Mouse (Mus musculus) lung, embryonic 15.5 days (tissue): ENCODE measurements around the gene Tor3a. TPM values are rescaled to one million over a fixed set of nuclear protein-coding genes. Genes with fewer than 3 reads are reported as not detected.
"Not testable (repeated sequence)": the region's sequence is repeated elsewhere in the genome, so short reads cannot be mapped to it uniquely, and the experiment has no call there.

Experiments
- ATAC-seq: fragments of 200-750 bp; cut with Nextera tagmentation; 2 replicates; pipeline ENCODE4 v1.8.0; 2017; ENCODE audit warnings: moderate number of reproducible peaks, borderline replicate concordance; ENCODE audit not compliant: low FRiP score, low TSS enrichment; ENCODE audit errors: extremely low read depth
- H3K27ac ChIP-seq: fragments of 300-500 bp; sonication (generic); 2 replicates; pipeline ENCODE4 v1.5.1; 2015; ENCODE audit warnings: moderate library complexity, mild to moderate bottlenecking, inconsistent platforms
- H3K27me3 ChIP-seq: fragments of 300-500 bp; sonication (generic); 2 replicates; pipeline ENCODE4 v1.6.1; 2015; ENCODE audit warnings: inconsistent platforms
- H3K36me3 ChIP-seq: fragments of 300-500 bp; sonication (generic); 2 replicates; pipeline ENCODE4 v1.6.1; 2015; ENCODE audit warnings: inconsistent platforms
- H3K4me1 ChIP-seq: fragments of 300-500 bp; sonication (generic); 2 replicates; pipeline ENCODE4 v1.6.1; 2015; ENCODE audit warnings: inconsistent platforms
- H3K4me2 ChIP-seq: fragments of 300-500 bp; sonication (generic); 2 replicates; pipeline ENCODE4 v1.6.1; 2015; ENCODE audit warnings: inconsistent platforms, mild to moderate bottlenecking, moderate library complexity
- H3K4me3 ChIP-seq: fragments of 300-500 bp; sonication (generic); 2 replicates; pipeline ENCODE4 v1.5.1; 2015; ENCODE audit warnings: mild to moderate bottlenecking, inconsistent platforms
- H3K9ac ChIP-seq: fragments of 300-500 bp; sonication (generic); 2 replicates; pipeline ENCODE4 v1.6.1; 2015; ENCODE audit warnings: inconsistent platforms
- H3K9me3 ChIP-seq: fragments of 300-500 bp; sonication (generic); 2 replicates; pipeline ENCODE4 v1.6.1; 2016; ENCODE audit warnings: inconsistent platforms
- WGBS: fragments of 180-500 bp; shearing (Covaris S2); methylation state at CpG from one replicate; pipeline ENCODE4 v1.1.7; 2015; 5-methylcytosine and 5-hydroxymethylcytosine counted together
- polyA plus RNA-seq: library from polyadenylated mRNA; unstranded; fragments of >200 nt; fragmentation: Nextera tagmentation; extraction: Ambion mirVana; gene quantifications from 2 replicates; pipeline ENCODE4 v1.2.1, GENCODE M21; 2015

Gene Tor3a
- polyA plus RNA-seq, 1 experiment from 2014 or later = 12.3 TPM

DNA sequence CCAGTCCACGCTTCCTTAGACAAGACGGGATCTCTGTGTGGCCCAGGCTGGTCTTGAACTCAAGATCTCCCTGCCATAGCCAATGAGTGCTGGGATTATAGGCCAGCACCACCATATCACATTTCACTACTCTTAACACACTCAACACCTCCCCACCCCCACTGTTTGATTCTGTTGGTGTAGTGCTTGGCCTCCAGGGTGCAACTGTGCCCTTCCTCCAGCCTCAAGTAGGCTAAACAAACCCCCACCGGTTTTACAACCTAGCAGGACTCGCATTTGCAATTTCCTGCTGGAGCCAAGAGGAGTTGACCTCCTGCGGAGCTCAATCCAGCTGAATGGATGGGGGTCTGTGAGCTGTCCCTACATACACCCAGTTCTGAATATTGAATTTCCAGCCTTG is 5.6 kb downstream of the Tor3a start:
- H3K9me3 ChIP-seq = no peaks in the 10 kb centered on the region
- H3K27me3 ChIP-seq = no peaks in the 10 kb centered on the region
- no peak overlapping the region for H3K9ac ChIP-seq
- no peak for ATAC-seq
- no peak overlapping the region for H3K4me3 ChIP-seq
- H3K4me2 ChIP-seq = no peak overlapping the region
- no peaks in the 10 kb centered on the region for H3K36me3 ChIP-seq
- H3K27ac ChIP-seq = no peak overlapping the region
- H3K4me1 ChIP-seq = peaks cover 28% of the 10 kb centered on the region
- WGBS = 25% methylated on average over 5 of the region's 5 CpGs

DNA sequence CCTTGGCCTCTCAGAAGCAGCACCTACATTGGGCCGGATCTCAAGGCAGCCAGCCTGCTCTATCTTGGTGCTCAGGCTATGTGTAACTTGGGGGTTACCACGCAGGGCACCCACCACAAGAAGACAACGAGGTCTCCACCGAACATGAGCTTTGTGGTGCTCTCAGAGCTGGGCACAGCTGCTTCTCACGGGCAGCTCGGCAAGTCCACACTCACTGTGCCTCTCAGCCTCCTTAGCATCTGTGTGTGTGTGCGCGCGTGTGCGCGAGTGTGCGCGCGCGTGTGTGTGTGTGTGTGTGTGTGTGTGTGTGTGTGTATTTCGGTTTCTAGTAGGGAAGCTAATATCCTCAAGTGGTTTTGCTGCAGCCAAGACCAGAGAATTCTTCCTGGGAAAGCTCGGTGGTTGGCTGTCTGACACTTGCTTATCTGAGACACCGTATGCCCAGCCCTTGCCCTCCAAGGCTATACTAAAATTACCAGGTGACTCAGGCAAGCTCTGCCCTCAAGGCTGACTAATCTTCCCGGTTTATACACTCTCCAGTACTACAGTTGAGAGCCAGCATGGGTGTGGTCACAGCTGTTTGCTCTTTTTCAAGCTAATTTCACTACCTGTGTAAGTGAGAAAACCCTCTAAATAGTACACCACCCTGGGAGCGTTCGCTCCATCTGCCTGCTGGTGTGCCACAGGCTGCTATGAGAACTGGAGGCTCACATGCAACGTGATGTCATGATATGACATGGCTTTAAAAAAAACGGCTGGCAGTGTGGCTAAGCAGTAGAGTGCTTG is 6.8 kb downstream of the Tor3a start:
- peaks cover 20% of the 10 kb centered on the region for H3K4me1 ChIP-seq
- 66% methylated on average over 23 of the region's 23 CpGs for WGBS
- peak overlapping the region; percentile 46; the same call in 1 of the 2 replicates for H3K27ac ChIP-seq
- no peaks in the 10 kb centered on the region for H3K27me3 ChIP-seq
- no peak overlapping the region for H3K4me2 ChIP-seq
- no peak overlapping the region for H3K9ac ChIP-seq
- no peak overlapping the region for H3K4me3 ChIP-seq
- H3K36me3 ChIP-seq = no peaks in the 10 kb centered on the region
- ATAC-seq = peak; percentile 66; the same call in 1 of the 2 replicates
- no peaks in the 10 kb centered on the region for H3K9me3 ChIP-seq

DNA sequence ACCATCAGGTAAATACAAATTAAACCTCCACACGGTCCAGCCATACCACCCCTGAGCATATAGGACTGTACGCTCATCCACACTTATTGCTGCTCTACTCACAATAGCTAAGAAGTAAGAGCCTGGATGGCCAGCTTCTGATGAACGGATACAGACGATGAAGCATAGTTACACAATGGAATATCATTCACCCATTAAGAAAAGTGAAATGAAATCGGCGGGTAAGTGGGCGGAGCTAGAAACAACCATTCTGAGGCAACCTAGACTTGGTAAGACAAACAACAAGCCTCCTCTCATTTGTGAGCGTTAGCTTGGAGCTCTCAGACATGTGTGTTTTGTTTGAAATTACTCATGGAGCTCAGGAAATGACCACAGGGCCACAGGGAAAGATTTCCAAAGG is 8.4 kb downstream of the Tor3a start:
- Histone ChIP-seq H3K27ac (no peak overlapping the region), H3K4me3 (no peak overlapping the region), H3K4me1 (peaks cover 20% of the 10 kb centered on the region), H3K4me2 (no peak overlapping the region), H3K27me3 (no peaks in the 10 kb centered on the region), H3K9ac (no peak overlapping the region), H3K36me3 (no peaks in the 10 kb centered on the region), H3K9me3 (no peaks in the 10 kb centered on the region)
- ATAC-seq = no peak
- 81% methylated on average over 8 of the region's 8 CpGs for WGBS

DNA sequence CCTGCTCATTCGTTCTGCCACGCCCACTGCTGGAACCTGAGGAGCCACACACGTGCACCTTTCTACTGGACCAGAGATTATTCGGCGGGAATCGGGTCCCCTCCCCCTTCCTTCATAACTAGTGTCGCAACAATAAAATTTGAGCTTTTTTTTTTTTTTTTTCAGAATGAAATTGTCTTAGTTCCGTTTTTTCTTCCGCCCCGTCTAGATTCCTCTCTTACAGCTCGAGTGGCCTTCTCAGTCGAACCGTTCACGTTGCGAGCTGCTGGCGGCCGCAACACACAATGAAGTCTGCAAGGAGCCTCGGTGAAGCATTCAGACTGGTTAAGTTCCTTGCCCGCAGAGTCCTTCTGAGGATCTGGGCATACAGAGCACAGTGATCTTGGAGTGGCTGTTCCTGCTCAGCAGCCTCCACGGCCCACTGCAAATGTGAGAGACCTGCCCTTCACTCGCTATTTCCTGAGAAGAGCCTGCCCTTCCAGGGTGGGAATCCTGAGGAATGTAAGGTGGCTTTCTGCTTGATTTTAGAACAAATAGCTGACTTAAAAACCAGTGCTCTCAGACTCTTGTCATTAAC is 13.4 kb downstream of the Tor3a start:
- Histone ChIP-seq H3K4me3 (0 out of 2 replicates have a peak overlapping the region, but pooled peaks have one; percentile 12), H3K4me2 (peak overlapping the region; percentile 38), H3K27ac (peak overlapping the region; percentile 79)
- H3K4me1 ChIP-seq, H3K9ac ChIP-seq, H3K27me3 ChIP-seq, H3K9me3 ChIP-seq, H3K36me3 ChIP-seq: not testable (repeated sequence)
- 53% methylated on average over 20 of the region's 21 CpGs for WGBS
- peak; percentile 60; the same call in 1 of the 2 replicates for ATAC-seq

DNA sequence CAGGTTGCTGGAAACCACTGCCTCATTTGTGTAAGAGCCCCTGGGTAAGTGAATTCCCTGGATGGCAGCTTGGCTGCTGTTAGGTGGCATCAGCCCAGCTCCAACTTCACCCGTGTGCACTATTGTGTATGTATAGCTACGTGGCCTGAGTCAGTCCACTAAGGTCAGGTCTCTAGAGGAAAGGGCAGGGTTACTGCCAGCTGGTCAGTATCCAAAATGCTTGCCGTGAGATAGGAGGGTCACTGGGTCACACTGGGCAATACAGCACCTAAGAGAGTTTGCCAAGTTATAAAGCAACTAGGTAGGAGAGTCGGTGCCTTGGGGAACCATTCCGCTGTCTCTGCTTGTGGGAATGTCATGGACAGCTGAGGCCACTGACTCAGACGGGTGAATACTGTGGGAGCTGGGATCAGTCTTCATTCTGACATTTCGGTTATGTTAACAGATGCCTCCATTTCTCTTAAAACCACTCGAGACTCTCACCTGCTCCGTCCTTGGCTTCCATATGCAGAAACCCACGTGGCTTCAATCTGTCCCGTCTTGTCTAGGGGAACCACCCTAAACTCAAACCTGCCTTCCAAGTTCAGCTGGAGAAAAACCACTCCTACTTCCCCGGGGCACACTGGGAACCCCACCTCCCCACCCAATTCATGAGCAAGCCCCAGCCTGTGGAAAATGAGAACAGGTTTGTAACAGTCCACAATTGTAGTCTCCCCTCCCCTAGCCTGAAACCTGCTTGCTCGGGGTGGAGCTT is 14.1 kb downstream of the Tor3a start:
- Histone ChIP-seq H3K27ac (peak overlapping the region; percentile 73), H3K9ac (no peak overlapping the region), H3K4me2 (peak overlapping the region; percentile 36), H3K27me3 (no peaks in the 10 kb centered on the region), H3K4me3 (no peak overlapping the region), H3K9me3 (no peaks in the 10 kb centered on the region), H3K36me3 (no peaks in the 10 kb centered on the region), H3K4me1 (0 out of 2 replicates have a peak, but pooled peaks cover 6% of the 10 kb centered on the region)
- 60% methylated on average over 13 of the region's 13 CpGs for WGBS
- ATAC-seq = peak; percentile 76

DNA sequence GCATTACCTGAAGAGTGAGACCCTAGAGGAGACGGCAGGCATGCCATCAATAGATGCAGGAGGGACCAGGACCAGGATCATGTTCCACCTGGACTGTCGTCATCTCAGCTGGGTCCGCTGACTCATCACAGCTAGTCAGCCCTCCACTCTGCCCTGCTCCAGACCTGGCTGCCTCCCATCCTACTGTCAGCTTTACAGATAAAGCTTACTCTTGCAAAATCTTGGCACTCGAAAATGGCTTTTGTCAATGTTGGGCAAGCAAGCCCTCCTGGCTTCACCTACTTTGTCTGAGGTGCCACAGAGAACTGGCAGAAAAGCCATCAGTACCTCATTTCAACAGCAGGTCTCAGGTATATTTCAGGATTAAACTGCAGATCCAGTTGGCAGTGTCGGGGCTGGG is 15.5 kb downstream of the Tor3a start:
- 73% methylated on average over 5 of the region's 5 CpGs for WGBS
- 0 out of 2 replicates have a peak, but pooled peaks cover 6% of the 10 kb centered on the region for H3K4me1 ChIP-seq
- no peak overlapping the region for H3K27ac ChIP-seq
- ATAC-seq = no peak
- H3K9me3 ChIP-seq = no peaks in the 10 kb centered on the region
- H3K27me3 ChIP-seq = no peaks in the 10 kb centered on the region
- no peaks in the 10 kb centered on the region for H3K36me3 ChIP-seq
- no peak overlapping the region for H3K4me2 ChIP-seq
- H3K4me3 ChIP-seq = no peak overlapping the region
- H3K9ac ChIP-seq = no peak overlapping the region

DNA sequence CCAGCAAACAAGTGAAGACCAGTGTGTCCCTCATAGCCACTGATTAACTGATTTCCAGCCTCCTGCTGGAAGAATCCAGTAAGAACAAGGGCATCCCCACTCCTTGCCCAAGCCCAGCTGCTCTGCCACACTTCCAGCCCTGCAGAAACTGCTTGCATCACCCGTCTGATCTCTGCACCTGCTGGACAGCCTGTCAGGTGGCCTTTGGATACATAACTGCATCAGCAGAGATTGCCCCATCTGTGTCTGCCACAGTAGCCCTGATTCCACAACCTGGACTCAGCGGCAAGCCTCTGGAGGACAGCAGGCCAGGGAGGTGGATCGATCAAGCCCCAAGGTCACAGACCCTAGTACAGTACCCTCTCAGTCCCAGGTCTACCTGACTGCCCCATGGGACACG is 16.6 kb downstream of the Tor3a start:
- Histone ChIP-seq H3K4me1 (peaks cover 11% of the 10 kb centered on the region; the same call in 1 of the 2 replicates), H3K4me2 (no peak overlapping the region), H3K36me3 (no peaks in the 10 kb centered on the region), H3K27ac (no peak overlapping the region), H3K9me3 (no peaks in the 10 kb centered on the region), H3K27me3 (no peaks in the 10 kb centered on the region), H3K9ac (no peak overlapping the region), H3K4me3 (no peak overlapping the region)
- WGBS = 75% methylated on average over 4 of the region's 4 CpGs
- no peak for ATAC-seq

DNA sequence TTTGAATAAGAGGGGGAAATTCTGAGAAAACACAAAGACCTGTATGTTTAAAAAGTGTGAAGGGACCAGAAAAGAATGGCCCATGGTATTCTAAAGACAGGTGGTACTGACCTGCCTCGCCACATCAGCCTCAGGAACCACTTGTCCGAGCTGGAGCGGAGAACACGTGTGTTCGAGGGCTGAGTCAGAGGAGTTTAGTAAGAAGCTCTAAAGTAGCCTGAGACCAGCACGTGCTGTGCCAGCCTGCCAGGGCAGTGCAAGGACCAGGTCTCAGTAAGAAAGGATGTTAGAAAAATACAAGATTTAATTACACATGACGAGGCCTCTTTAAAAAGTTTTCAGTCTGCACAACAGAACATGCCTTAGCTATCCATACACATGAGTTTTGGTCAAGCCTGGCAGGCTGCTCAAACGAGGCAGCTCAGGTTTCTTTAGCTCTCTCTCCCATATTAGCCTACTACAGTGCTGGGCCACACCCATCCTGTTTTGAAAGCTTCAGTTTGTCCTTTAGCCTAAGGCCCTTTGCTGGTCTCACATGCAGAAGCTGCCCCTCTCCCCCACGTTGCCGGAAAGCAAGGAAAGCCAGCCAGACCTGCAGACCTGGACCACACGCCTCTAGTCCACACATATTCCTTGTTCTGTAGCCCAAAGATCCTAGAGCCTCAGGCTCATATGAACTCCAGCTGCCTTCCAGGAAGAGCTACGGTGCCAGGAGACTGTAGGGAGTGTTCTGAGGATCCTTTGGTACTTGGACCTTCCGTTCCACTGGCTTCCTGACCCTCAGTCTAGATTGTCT is 19.2 kb downstream of the Tor3a start:
- Histone ChIP-seq H3K36me3 (no peaks in the 10 kb centered on the region), H3K27ac (peak overlapping the region; percentile 27; the same call in 1 of the 2 replicates), H3K27me3 (no peaks in the 10 kb centered on the region), H3K9ac (no peak overlapping the region), H3K9me3 (no peaks in the 10 kb centered on the region), H3K4me3 (no peak overlapping the region), H3K4me2 (no peak overlapping the region), H3K4me1 (peaks cover 13% of the 10 kb centered on the region; the same call in 1 of the 2 replicates)
- no peak for ATAC-seq
- 62% methylated on average over 13 of the region's 13 CpGs for WGBS

DNA sequence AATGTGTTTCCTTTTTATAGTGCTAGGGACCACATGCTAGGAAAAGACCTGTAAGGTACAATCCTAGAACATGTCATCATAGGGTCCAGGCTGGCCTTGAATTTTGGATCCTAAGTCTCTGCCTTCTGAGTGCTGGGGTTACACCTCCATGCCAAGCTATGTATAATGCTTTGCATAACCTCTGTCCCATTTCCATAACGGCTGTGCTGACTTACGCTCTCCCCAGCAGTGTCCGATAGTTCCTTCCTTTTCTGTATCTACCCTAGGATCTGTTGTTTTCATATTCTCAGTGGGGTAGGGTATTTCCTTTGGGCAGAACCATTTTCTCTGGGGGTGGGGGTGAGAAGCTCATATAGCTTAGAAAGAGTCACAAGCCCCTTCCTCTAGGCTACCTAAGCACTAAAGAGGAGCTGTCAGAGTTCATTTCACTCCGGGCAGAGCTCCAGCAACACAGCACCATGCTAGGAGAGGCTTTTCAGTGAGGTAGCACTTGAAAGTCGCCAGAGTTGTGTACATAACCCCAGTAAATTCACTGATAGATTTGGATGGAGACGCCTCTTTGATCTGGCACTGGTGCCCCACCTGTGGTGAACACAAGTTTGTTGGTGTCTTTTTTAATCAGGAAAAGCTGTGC is 21.9 kb downstream of the Tor3a start:
- H3K27me3 ChIP-seq = no peaks in the 10 kb centered on the region
- no peaks in the 10 kb centered on the region for H3K9me3 ChIP-seq
- H3K4me1 ChIP-seq = peaks cover 11% of the 10 kb centered on the region; the same call in 1 of the 2 replicates
- H3K4me3 ChIP-seq = no peak overlapping the region
- WGBS = 43% methylated on average over 6 of the region's 6 CpGs
- no peak for ATAC-seq
- H3K9ac ChIP-seq = no peak overlapping the region
- H3K4me2 ChIP-seq = no peak overlapping the region
- peak overlapping the region; percentile 23; the same call in 1 of the 2 replicates for H3K27ac ChIP-seq
- peaks cover 6% of the 10 kb centered on the region; the same call in 1 of the 2 replicates for H3K36me3 ChIP-seq

DNA sequence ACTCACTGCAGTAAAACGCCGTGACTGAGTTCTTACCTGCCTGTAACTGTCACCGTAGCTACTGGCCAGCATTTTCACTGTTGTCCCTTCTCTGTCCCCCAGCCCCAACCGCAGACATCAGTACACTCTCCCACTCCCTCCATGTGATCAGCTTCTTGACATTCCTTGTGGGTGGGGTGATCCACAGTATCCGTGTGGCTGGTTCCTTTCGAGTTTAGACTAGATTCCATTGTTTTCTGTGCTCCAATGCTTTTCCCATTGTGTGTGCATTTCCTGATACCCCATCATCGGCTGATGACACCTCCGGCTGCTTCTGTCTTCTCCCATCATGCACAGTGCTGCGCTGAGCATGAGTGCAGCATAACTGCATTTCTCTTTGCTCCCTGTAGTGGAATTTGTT is 23.5 kb downstream of the Tor3a start:
- no peaks in the 10 kb centered on the region for H3K9me3 ChIP-seq
- no peak overlapping the region for H3K4me3 ChIP-seq
- H3K27me3 ChIP-seq = no peaks in the 10 kb centered on the region
- H3K36me3 ChIP-seq = peaks cover 9% of the 10 kb centered on the region; the same call in 1 of the 2 replicates
- peaks cover 11% of the 10 kb centered on the region; the same call in 1 of the 2 replicates for H3K4me1 ChIP-seq
- WGBS = 63% methylated on average over 9 of the region's 9 CpGs
- no peak overlapping the region for H3K27ac ChIP-seq
- no peak overlapping the region for H3K4me2 ChIP-seq
- no peak for ATAC-seq
- no peak overlapping the region for H3K9ac ChIP-seq

DNA sequence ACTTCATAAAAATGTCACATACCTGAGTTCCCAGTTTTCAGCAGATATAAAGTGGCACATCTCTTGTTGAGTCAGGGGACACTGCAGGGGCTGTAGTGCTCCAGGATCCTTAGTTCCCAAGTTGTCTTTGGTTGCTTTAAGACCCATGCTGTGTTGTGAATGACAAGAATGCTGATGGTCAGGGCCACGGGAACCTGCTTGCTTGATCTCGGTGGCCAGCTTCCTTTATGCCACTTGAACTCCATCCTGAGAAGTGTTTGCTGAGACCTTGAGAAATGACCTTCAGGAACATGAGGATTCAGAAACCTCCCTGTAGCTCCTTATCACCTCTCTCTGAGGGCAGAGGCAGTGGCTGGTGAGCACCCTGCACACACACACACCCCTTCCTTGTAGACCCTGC is 25.5 kb downstream of the Tor3a start:
- WGBS = 30% methylated on average over 2 of the region's 2 CpGs
- no peak overlapping the region for H3K4me2 ChIP-seq
- H3K36me3 ChIP-seq = peaks cover 9% of the 10 kb centered on the region; the same call in 1 of the 2 replicates
- no peak overlapping the region for H3K27ac ChIP-seq
- H3K9me3 ChIP-seq = no peaks in the 10 kb centered on the region
- H3K27me3 ChIP-seq = no peaks in the 10 kb centered on the region
- H3K4me1 ChIP-seq = peaks cover 11% of the 10 kb centered on the region; the same call in 1 of the 2 replicates
- ATAC-seq = no peak
- H3K9ac ChIP-seq = no peak overlapping the region
- H3K4me3 ChIP-seq = no peak overlapping the region
